Mouse (Mus musculus) forebrain, postnatal 0 days (tissue): ENCODE measurements around the gene Jdp2. TPM values are rescaled to one million over a fixed set of nuclear protein-coding genes. Genes with fewer than 3 reads are reported as not detected.

Experiments used
- ATAC-seq: fragments of 200-750 bp; cut with Nextera tagmentation; 2 replicates; pipeline ENCODE4 v1.8.0; 2017; ENCODE audit warnings: mild to moderate bottlenecking, moderate library complexity
- DNase-seq: peaks from one replicate; pipeline ENCODE4 v3.0.0-alpha.2; 2015
- H3K27ac ChIP-seq: fragments of 300-500 bp; sonication (generic); 2 replicates; pipeline ENCODE4 v1.5.1; 2014; ENCODE audit warnings: low read depth, mild to moderate bottlenecking, antibody characterized with exemption, low read length, moderate library complexity, mixed read lengths
- H3K27me3 ChIP-seq: fragments of 300-500 bp; sonication (generic); 2 replicates; pipeline ENCODE4 v1.6.1; 2014; ENCODE audit warnings: mild to moderate bottlenecking, low read length, mixed read lengths; ENCODE audit not compliant: insufficient read depth
- H3K36me3 ChIP-seq: fragments of 300-500 bp; sonication (generic); 2 replicates; pipeline ENCODE4 v1.6.1; 2014; ENCODE audit warnings: mild to moderate bottlenecking, moderate library complexity; ENCODE audit not compliant: insufficient read depth
- H3K4me1 ChIP-seq: fragments of 300-500 bp; sonication (generic); 2 replicates; pipeline ENCODE4 v1.6.1; 2014; ENCODE audit warnings: antibody characterized with exemption; ENCODE audit not compliant: insufficient read depth
- H3K4me2 ChIP-seq: fragments of 300-500 bp; sonication (generic); 2 replicates; pipeline ENCODE4 v1.6.1; 2014; ENCODE audit warnings: low read depth, mild to moderate bottlenecking, moderate library complexity
- H3K4me3 ChIP-seq: fragments of 300-500 bp; sonication (generic); 2 replicates; pipeline ENCODE4 v1.5.1; 2014; ENCODE audit warnings: low read depth, low read length, mixed read lengths
- H3K9ac ChIP-seq: fragments of 300-500 bp; sonication (generic); 2 replicates; pipeline ENCODE4 v1.6.1; 2014; ENCODE audit warnings: mild to moderate bottlenecking
- H3K9me3 ChIP-seq: fragments of 300-500 bp; sonication (generic); 2 replicates; pipeline ENCODE4 v1.6.1; 2016; ENCODE audit warnings: low read length
- CTCF ChIP-seq: sonication (generic); IDR thresholded peaks from 2 replicates; pipeline ENCODE4 v1.5.1; 2016; ENCODE audit warnings: antibody characterized with exemption, control low read depth, low read depth
- WGBS: fragments of 180-500 bp; shearing (Covaris S2); extraction: QIAGEN DNeasy Blood & Tissue Kit; methylation state at CpG from one replicate; pipeline ENCODE4 v1.1.7; 2014; 5-methylcytosine and 5-hydroxymethylcytosine counted together
- polyA plus RNA-seq: library from polyadenylated mRNA; unstranded; fragments of >200 nt; fragmentation: Nextera tagmentation; extraction: Ambion mirVana; gene quantifications from 2 replicates; pipeline ENCODE4 v1.2.1, GENCODE M21; 2015
- total RNA-seq: library from RNA; depleted of rRNA; stranded (reverse); fragments of >200 nt; gene quantifications from 2 replicates; pipeline ENCODE4 v1.2.3, GENCODE M21; 2014

The Jdp2 gene
- total and polyA plus RNA-seq, 2 experiments from 2014 or later = 0.24 to 10.4 TPM

GRCm38 (mm10) chr12:85621673-85622072, 22.8 kb downstream of the Jdp2 start:
- ATAC-seq (no peak), DNase-seq (no peak)
- H3K4me1 ChIP-seq = peaks cover 17% of the 10 kb centered on the region; the same call in 1 of the 2 replicates
- 89% methylated on average over 4 of the region's 4 CpGs for WGBS
- peaks cover 7% of the 10 kb centered on the region for H3K36me3 ChIP-seq
- H3K27me3 ChIP-seq = no peaks in the 10 kb centered on the region
- no peaks in the 10 kb centered on the region for H3K9me3 ChIP-seq
- no peak for TF ChIP-seq CTCF
- H3K27ac ChIP-seq = no peak overlapping the region
- H3K9ac ChIP-seq = no peak overlapping the region
- H3K4me3 ChIP-seq = no peak overlapping the region
- H3K4me2 ChIP-seq = no peak overlapping the region

- no peak overlapping the region for H3K4me2 ChIP-seq
- H3K9ac ChIP-seq = no peak overlapping the region
- no peak for DNase-seq
- no peaks in the 10 kb centered on the region for H3K27me3 ChIP-seq
- H3K4me3 ChIP-seq = no peak overlapping the region
- TF ChIP-seq CTCF = no peak
- 68% methylated on average over 3 of the region's 3 CpGs for whole genome bisulfite sequencing
- peaks cover 17% of the 10 kb centered on the region; the same call in 1 of the 2 replicates for H3K4me1 ChIP-seq
- no peak for ATAC-seq
- no peaks in the 10 kb centered on the region for H3K9me3 ChIP-seq
- no peak overlapping the region for H3K27ac ChIP-seq
- H3K36me3 ChIP-seq = peaks cover 3% of the 10 kb centered on the region; the same call in 1 of the 2 replicates
These were observed 24.9 kb downstream of the Jdp2 start for GRCm38 (mm10) chr12:85623711-85624110.

GRCm38 (mm10) chr12:85624652-85625051, 25.8 kb downstream of the Jdp2 start:
- no peak for ATAC-seq
- Histone ChIP-seq H3K4me1 (peaks cover 11% of the 10 kb centered on the region; the same call in 1 of the 2 replicates), H3K4me2 (no peak overlapping the region), H3K4me3 (no peak overlapping the region), H3K27ac (no peak overlapping the region), H3K27me3 (no peaks in the 10 kb centered on the region), H3K36me3 (peaks cover 3% of the 10 kb centered on the region; the same call in 1 of the 2 replicates), H3K9me3 (no peaks in the 10 kb centered on the region), H3K9ac (no peak overlapping the region)
- no peak for TF ChIP-seq CTCF
- no peak for DNase-seq
- WGBS = 92% methylated on average over 7 of the region's 7 CpGs

- DNase-seq = no peak
- 69% methylated on average over 5 of the region's 5 CpGs for WGBS
- Histone ChIP-seq H3K9ac (no peak overlapping the region), H3K27ac (no peak overlapping the region), H3K4me3 (no peak overlapping the region), H3K36me3 (peaks cover 3% of the 10 kb centered on the region; the same call in 1 of the 2 replicates), H3K27me3 (no peaks in the 10 kb centered on the region), H3K9me3 (no peaks in the 10 kb centered on the region), H3K4me1 (peaks cover 4% of the 10 kb centered on the region; the same call in 1 of the 2 replicates), H3K4me2 (no peak overlapping the region)
- ATAC-seq = no peak
- TF ChIP-seq CTCF = no peak
These were observed 27.0 kb downstream of the Jdp2 start for GRCm38 (mm10) chr12:85625852-85626251.

- Histone ChIP-seq H3K4me2 (no peak overlapping the region), H3K27ac (no peak overlapping the region), H3K9me3 (no peaks in the 10 kb centered on the region), H3K4me1 (no peaks in the 10 kb centered on the region), H3K36me3 (peaks cover 5% of the 10 kb centered on the region; the same call in 1 of the 2 replicates), H3K4me3 (no peak overlapping the region), H3K9ac (no peak overlapping the region), H3K27me3 (no peaks in the 10 kb centered on the region)
- DNase-seq (no peak), ATAC-seq (no peak)
- TF ChIP-seq CTCF = no peak
- WGBS = 73% methylated on average over 21 of the region's 21 CpGs
These were observed 31.0 kb downstream of the Jdp2 start for GRCm38 (mm10) chr12:85629661-85630481.

GRCm38 (mm10) chr12:85631196-85631595, 32.4 kb downstream of the Jdp2 start:
- ATAC-seq = no peak
- no peaks in the 10 kb centered on the region for H3K27me3 ChIP-seq
- peaks cover 5% of the 10 kb centered on the region; the same call in 1 of the 2 replicates for H3K36me3 ChIP-seq
- H3K4me3 ChIP-seq = no peak overlapping the region
- H3K9me3 ChIP-seq = no peaks in the 10 kb centered on the region
- 84% methylated on average over 4 of the region's 4 CpGs for WGBS
- H3K9ac ChIP-seq = no peak overlapping the region
- no peak for DNase-seq
- H3K27ac ChIP-seq = no peak overlapping the region
- no peak overlapping the region for H3K4me2 ChIP-seq
- no peak for TF ChIP-seq CTCF
- no peaks in the 10 kb centered on the region for H3K4me1 ChIP-seq

- Histone ChIP-seq H3K4me1 (no peaks in the 10 kb centered on the region), H3K9me3 (no peaks in the 10 kb centered on the region), H3K36me3 (peaks cover 5% of the 10 kb centered on the region; the same call in 1 of the 2 replicates), H3K4me3 (no peak overlapping the region), H3K27ac (no peak overlapping the region), H3K4me2 (no peak overlapping the region), H3K9ac (no peak overlapping the region), H3K27me3 (no peaks in the 10 kb centered on the region)
- DNase-seq = no peak
- 92% methylated on average over 10 of the region's 10 CpGs for WGBS
- no peak for TF ChIP-seq CTCF
- no peak for ATAC-seq
These were observed 33.5 kb downstream of the Jdp2 start for GRCm38 (mm10) chr12:85632321-85632720.
